Mouse (Mus musculus) urinary bladder, adult 18-20 months (tissue): ENCODE results near the gene Zbtb48.
A peak's percentile ranks its signal among the peaks of the same experiment; 100 is the strongest.

Source experiments
- DNase-seq, 2 experiments: peaks; one replicate each; pipeline ENCODE4 v3.0.0; 2022; ENCODE audit warnings: low spot score in 2 of 2, mixed read lengths in 2 of 2

Gene Zbtb48

DNA sequence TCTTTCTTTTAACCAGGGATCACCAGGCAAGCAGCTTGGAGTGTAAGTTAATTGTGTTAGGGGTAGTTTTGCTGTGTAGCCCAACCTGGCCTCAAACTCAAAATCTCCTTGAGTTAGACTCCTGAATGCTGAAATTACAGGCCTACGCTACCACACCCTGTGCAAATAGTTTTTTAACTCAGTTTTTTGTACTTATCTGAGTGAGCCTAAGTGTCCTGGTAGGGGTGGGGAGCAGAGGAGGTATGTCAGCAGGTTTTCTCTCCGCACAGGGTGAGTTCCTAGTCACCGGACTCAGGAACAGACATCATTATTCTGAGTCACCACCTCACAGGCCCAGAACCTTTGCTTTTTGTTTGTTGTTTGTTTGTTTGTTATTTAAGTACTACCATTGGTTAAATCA lies 25.4 kb downstream of the Zbtb48 start:
- no peak for DNase-seq

DNA sequence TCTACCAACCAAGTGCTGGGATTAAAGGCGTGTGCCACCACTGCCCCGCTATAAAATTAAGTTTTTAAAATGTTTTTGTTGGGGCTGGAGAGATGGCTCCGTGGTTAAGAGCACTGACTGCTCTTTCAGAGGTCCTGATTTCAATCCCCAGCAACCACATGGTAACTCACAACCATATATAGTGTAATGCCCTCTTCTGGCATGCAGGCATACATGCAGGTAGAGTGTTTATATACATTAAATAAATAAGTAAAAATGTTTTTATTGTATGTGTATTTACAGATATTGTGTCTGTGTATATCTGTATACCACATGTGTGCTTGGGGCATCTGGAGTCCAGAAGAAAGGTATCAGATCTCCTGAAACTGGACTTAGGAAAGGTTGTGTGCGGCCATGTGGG lies 26.1 kb downstream of the Zbtb48 start:
- DNase-seq = no peak

DNA sequence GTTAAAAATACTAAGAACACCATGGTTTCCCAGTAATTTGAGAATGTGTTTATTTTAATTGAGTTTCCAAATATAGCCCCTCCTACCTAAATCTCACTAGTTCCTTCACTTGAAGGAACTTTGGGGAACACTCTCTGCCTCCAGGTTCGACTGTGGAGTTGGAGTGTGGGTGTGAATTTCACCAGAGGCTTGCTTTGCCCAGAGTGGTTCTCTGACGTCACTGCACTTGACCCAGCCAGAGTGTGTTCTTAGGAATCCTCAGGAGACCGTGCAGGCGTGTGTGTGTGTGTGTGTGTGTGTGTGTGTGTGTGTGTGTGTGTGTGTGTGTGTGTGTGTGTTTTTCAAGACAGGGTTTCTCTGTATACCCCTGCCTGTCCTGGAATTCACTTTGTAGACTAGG lies 26.6 kb downstream of the Zbtb48 start:
- DNase-seq = no peak

DNA sequence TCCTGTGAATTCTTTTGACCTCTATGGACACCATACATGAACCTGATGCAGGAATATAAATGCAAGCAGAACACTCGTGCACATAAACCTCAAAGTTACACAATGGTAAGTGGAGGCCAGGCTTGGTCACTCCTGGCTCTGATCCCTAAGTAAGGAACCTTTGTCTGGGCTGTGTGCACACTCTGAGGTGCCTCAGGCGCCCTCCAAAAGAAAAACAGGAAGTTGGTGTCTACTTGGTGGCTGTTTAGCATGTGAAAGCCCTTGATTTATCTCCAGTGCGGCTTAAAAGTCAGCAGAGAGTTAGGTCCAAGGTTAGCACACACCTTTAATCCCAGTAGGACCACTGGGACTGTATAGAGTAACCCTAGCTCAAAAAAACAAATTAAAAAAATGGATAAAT lies 28.0 kb downstream of the Zbtb48 start:
- DNase-seq = no peak

DNA sequence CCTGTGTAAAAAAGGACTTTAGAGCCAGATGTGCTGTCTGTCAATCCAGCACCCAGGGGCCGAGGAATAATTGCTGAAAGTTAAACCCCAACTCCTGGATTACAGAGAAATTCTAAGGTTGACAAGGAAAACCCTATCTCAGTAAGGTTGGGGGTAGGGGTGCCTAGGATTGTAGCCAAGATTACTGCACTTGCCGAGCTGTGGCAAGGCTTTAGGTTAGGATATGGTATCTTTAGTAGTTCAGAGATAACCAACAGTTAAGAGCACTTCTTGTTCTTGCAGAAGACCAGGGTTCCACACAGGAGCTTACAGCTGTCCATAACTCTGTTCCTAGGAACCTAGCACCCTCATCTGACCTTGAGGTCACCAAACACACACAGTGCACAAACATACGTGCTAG lies 29.8 kb downstream of the Zbtb48 start:
- no peak for DNase-seq

DNA sequence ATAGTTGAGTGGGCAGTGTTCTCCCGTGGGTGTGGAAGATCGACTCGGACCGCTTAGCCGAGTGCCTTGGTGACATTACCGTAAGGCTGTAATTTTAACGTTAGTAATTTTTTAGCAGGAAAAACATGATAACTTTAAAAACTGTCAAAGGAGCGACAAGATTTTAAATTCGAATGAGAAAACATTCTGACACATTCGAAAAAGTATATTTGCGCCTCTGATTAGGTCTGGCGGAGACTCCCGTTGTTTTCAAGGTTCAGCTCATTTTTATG lies 30.6 kb downstream of the Zbtb48 start:
- DNase-seq = no peak

DNA sequence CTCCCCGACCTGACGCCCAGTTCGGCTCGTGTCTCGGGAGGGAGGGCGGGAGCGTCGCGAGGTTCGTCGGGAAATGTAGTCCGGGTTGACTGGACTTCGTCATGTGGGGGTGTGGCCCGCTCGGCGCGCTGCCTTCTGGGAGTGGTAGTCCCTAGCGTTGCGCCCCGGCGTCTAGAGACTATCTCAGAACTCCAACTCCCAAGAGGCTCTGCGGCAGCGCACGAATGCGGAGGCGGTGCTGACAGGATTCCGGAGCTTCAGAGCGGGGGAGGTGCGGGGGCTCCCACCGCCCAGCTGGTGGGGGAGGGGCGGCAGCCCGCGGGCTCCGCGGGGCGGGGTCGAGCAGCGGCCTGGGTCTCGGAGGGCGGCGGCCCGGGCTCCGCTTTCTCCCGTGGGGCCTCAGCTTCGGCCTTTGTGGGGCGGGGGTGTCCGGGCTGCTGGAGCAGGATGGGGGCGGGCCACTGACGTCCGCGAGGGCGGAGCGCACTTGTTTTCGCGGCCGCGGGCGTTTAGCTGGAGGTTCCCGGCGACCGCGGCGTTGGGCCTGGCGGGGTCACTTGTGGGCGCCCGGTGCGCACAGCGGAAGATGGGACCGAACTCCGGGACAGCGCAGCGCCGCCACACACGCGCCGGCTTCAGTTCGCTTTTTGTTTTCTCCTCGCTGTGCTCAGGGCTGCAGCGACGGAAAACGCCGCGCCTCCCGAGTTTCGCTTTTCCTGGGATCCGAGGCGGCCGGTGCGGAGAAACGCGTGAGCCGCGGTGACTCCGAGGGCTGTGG lies 31.1 kb downstream of the Zbtb48 start, which contains the start of gene Phf13:
Gene Phf13, minus strand, starts transcription at position 86 of the 778 bp plus-strand sequence.
- DNase-seq = peak; percentile 98

DNA sequence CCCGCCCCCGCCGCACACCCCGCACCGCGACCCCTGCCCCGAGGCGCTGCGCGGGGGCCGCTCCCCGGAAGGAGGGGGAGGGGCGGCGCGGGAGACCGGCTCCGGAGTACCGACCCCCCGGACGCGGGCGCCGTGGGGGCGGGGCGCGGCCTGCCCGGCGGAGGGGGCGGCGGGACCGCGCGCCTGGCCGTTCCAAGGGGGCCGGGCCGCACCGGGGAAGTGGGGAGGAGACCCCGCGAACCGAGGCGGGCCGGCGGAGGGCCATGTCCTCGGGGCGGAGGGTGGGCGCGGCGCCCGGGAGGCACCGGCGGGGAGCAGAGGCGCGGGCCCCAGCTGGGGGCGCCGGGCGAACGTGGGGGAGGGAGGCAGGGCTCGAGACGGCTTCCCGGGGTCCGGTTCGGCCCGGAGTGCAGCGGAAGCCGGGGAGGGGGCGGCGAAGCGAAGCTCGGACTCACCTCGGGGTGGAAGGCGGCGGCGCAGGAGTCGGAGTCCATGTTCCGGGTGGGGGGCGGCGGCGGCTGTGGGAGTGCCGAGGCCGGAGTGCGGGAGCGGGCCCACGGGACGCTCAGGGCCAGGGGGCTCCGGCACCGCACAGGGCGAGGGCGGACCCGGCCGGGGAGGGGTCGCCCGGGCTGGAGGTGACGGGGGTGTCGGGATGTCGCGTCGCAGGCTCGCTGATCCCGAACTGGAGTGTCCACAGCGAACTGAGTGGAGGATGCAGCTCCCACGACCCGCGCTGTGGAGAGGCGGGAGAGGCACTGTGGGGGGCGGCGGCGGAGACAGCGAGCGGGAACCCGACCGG lies 31.9 kb downstream of the Zbtb48 start:
- DNase-seq = no peak

DNA sequence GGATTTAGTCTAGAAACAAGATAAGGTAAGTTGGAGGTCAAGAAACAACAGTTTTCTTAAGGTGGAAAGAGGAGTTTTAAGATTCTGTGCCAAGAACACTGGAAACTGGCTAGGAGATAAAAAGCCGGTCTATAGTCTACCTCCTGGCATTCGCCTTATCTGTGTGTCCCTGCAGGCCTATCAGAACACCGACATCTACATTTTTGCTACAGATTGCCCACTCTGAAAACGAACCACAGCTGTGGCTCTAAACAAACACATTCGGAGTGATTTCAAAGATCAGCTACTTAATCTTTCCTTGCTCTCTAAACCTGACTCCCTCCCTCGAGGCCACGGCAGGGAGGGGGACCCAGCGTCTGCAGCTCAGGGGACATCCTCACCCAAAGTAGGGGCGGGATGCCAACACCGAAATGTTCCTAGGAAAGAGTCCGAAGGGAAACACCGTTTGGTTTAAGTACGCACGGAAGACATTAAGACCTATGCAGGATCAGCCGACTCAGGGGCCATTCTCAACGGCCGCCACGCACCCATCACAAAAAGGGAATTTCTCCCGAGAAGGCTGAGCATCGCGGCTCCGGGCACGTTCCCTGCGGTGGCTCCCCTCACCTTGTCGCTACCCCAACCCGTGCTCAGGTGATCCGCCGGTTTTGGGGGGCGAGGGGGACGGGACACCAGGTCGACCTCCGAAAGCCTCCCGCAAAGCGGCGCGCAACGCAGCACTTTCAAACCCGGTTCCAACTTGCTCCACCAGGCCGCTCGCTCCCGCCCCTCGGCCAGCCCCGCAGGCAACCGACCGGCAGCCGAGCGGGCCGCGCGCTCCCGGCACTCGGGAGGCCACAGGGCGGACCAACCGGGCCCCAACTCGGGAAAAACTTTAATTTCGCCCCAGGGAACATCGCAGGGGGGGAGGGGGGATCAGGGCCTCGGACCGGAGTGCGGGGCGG lies 33.0 kb downstream of the Zbtb48 start:
- DNase-seq = peak in 1 of 2 experiments; percentile 39

DNA sequence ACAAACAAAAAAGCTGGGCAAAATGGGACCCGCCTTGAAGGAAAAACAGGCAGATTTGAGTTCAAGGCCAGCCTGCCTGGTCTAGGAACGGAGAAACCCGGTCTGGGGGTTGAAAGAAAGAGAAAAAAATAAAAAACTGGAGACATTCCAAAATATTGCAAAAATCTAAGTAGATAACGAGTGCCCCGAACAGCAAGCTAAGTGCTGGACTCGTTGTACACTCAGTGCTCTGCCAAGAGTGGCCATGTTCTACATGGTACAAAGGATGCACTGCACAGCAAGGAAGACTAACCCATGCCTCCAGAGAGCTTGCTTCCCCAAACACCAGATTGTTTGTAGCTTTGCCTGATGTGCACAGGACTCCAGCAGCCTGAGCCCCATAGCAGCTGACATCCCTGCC lies 34.4 kb downstream of the Zbtb48 start:
- DNase-seq = no peak

DNA sequence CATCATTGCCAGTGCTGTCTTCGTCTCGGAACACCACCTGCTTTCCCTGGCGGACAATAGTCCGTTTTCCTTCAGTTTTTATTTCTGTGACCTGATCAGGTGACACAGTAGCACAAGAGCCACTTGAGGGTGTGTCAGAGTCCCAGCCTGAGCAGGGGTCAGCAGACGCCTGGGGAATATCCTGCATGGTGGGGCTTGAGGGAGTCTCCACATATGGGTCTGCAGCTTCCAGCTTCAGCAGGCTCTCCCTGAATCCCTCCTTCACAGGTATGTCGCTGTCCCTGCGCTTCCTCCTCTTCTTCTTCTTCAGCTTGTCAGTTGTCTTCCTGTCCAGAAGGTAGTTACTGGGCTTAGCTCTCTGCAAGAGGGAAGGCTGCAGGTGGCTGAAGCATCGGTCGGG lies 35.4 kb downstream of the Zbtb48 start:
- DNase-seq = no peak

DNA sequence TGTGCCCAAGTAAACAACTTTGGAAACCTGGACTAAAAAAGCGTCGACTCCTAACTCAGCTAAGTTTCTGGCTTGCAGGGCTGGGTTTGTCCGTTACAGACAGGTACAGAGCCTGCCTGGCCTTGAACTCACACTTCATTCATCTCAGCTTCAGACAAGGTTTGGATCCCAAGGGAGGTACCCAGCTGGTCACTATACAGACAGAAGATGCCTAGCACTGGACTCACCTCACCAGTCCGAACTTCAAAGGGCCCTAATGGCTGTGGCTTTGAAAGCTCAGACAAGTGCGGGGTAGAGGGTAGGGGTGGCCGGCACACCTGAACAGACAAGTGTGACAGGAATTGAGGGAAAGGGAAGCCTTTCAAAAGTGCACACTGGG lies 38.4 kb downstream of the Zbtb48 start:
- no peak for DNase-seq

DNA sequence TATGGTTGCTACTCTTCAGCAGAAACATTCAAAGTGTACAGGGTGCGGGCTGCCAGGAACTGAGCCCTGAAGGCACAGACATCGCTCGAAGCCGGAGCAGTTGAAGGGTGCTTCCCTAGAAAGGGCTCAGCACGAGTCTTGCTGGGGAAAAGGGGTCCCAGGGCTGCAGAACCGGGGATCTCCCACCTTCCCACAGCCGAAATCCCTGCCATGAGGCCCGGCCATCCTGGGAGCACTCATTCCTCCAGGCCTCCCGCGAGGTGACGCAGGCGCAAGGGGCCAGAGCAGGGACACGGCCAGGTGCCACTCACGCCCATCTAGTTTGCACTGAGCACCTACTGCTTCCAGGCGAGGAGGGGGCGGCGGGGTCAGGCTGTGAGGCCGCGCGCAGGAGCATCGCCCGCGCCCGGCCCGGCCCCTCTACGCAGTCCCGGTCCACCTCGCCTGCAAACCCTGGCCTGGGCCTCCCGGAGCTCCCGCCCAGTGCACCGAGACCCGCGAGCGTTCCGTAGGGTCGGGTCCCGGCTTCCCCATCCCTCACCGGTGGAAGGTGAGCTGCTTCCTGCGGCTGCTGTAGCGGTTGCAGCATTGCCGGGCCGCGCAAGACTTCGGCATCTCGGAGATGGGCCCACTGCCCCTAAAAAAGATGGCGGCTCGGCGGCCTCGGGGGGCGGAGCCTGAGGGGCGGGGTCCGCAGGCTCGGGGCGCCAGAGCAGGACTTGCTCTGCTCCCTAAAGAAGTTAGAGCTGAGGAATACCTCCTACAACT lies 38.9 kb downstream of the Zbtb48 start, which contains the start of gene Thap3:
Gene Thap3, minus strand, starts transcription at position 656 of the 768 bp plus-strand sequence.
- DNase-seq = peak; percentile 74 to 85

DNA sequence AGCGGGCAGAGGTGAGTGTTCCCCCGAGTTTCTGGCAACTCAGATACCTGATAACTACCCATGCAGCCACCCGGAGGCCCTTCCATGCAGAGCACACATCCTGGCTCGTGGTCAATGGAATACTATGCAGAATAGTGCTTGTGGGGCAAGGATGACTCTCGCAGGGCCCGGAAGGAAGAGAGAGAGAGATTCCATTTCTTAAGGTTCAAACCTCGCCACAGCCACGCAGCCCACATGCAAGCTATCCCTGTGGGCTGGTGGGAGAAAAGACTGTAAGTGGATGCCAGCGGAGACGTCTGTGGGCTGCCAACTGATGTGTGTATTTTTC lies 39.5 kb downstream of the Zbtb48 start:
- DNase-seq = no peak

DNA sequence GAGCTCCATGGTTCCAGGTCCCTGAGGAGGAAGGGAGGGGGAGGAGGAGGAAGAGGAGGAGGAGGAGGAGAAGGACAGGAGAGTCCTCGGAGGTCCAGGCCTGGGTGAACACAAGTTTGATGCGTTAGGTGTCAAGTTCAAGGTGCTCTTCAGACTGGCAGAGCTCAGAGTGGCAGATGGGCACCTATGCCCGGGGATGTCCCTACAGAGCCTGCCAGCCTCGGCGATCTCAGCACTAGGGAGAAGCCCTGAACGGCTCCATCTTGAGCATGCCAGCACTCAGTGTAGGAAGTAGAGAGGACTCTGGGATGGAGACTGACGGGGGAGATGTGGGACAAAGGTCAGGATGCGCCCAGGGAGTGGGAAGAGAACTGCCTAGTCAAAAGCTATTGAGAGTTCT lies 40.8 kb downstream of the Zbtb48 start:
- DNase-seq = no peak

DNA sequence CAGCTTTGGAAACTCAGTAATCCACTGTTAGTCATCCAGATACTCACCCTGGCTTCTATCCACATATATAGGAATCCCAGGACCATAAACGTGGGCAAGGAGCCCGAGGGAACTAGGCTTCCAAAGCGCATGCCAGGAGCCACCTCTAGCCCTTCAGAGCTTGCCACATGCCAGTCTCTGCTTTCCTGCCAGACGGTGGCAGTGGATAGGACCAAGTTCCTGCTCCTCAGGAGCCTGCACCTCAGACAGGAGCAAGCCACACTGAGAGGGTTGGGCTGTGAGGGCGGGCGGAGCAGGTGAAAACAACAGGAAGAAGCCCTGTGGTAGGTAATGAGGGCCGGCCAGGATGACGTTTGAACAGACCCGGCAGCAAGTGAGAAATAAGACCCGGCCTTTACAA lies 41.6 kb downstream of the Zbtb48 start:
- no peak for DNase-seq

DNA sequence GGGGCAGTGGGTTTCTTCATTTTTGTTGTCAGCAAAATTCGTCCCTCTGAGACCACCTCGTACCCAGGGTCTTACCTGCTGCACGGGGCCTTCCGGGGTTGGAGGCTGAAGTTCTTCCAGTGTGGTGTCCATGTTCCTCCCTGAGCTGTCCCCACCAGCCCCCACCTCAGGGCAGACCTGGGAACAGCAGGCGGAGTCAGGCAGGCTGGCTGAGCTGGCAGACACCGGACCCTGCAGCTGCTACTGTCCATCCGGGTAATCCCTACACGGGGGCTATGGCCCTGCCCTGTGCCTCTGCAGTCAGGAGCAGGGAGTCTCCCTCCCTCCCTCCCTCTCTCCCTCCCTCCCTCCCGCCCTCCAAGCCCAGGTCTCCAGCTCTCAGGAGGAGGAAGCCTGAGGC lies 43.9 kb downstream of the Zbtb48 start:
- DNase-seq = no peak

DNA sequence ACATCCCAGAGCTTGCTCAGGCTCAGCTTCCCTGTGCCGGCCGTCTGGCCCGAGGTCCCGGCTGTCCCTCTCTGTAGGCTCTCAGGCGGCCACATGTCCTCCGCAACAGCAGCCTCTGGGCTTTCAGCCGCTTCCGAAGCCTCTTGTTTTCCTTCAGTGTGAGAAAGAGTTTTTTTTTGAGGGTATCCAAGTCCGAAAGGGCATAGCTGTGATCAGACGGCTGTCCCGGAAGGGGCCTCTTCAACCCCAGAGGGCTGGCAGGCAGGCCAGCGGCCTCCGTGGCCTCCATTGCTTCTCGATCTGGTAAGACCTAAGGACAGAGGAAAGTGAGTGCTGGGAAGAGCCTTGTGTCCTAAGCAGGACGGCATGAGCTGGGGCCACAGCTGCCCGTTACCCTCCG lies 44.4 kb downstream of the Zbtb48 start:
- no peak for DNase-seq

DNA sequence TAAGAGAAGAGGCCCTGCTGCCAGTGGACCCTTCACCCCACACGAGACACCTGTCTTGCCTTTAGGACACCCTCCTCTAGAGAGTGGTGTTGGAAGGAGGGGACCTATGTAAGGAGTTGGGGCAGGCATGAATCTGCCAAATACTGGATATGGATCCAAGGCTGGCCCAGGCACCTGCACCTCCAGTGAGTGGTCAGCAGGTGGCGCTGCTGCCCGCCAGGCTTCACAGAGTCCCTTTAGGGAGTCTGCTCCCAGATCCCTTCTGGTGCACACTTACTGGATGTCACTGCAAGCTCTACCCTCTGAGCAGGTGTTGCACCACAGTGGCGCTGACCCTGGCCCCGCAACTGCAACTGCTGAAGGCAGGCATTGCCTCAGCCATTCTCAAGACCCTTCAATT lies 46.1 kb downstream of the Zbtb48 start:
- peak; percentile 60 to 70 for DNase-seq

DNA sequence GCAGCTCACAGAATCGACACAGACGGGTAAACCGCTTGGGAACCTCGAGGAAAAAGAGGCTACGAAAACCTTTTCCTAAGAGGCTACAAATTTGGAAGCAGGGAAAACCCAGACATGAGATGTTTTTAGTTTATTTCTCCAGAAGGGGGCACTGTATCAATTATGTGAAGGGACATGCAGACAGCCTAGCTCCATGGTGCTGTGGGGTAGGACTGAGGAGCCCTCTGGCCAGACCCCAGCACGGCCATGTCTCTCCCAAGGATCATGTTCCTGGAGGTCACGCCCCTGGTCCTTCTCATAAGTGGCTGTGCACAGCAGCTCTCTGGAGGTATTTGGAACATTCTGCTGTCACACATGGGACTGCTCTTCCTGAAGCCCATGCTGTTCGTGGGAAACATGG lies 46.8 kb downstream of the Zbtb48 start:
- no peak for DNase-seq

DNA sequence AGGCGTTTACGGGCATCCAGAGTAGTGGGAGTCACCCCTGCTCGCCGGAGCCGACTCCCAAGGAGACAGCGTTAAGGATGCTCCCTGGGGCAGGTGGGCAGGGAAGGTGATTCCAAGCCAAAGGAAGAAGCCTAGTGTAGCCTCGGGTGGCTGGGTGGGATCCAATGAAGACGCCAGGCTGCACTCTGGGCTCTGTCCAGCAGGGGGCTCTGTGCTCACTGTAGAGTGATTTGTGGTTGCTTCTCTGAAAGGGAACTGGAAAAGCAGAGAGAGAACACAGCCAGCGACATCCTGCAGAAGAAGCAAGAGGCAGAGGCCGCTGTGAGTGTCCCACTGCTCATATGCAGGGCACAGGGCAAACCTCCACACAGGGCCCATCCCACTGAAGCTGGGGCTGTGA lies 49.7 kb downstream of the Zbtb48 start:
- DNase-seq = peak; percentile 51 to 79

DNA sequence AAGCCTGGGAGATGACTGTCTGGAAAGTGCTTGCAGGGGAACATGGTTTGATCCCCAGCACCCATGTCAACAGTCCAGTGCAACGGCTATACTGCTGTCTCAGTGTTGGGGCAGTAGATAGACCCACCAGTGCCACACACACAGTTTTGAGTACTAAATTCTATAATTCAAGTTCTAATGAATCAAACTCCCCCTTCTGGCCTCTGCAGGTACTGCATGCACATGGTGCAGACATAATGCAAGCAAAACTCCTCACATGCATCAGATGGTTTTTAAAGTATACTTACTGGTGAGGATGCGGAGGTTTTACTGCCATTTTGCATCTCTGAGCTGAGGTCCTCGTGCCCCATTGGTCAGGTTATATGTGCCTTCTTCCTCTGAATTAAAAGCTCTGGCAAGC lies 52.0 kb downstream of the Zbtb48 start:
- no peak for DNase-seq
